Mouse (Mus musculus) layer of hippocampus, adult 18-20 months (tissue): ENCODE measurements around the gene Slc22a17. TPM values are rescaled to one million over a fixed set of nuclear protein-coding genes. Genes with fewer than 3 reads are reported as not detected.
A peak's percentile ranks its signal among the peaks of the same experiment; 100 is the strongest.

Source experiments
- DNase-seq, 2 experiments: peaks; one replicate each; pipeline ENCODE4 v3.0.0; 2022; ENCODE audit warnings: low spot score in 2 of 2
- total RNA-seq, 2 experiments: library from RNA; stranded (reverse); gene quantifications; 2 replicates each; pipeline ENCODE4 v1.2.3; 2021

Slc22a17 gene
- total RNA-seq, 2 experiments from 2014 or later = 691 to 697 TPM

DNA sequence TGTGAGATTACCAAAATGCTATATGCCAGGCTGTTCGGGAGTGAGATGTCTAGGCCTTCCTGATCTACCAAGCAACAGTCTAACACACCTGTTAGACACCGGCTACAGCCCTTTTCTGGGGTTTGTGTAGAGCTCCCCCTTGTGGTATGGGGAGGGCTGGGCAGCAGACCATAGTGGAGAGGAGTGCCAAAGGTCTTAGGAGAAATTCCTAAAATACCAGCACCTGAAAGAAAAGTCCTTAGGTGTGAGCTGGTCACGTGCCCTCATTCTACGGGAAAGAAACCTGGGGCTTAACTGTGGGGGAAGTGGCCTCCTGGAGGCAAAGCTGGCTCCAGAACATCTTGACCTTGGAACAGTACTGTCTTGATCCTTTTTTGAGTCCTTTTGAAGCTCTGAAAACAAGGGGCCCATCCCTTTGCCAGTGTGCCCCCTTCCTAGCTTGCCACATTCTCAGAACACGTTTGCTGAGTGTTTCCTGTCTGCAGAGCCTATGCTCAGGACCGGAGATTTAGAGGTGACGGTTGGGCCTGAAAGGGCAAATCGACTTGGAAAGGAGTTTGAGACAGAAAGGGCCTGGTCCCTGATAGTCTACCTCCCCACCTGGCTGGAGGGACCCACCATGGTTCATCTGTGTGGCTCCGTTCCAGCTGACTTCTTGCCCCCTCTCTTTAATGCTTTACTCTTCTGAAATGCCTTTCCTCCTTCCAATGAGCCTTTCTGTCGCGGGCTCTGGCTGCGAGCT is 26.7 kb upstream of the Slc22a17 start:
- DNase-seq = peak; percentile 31 to 56

DNA sequence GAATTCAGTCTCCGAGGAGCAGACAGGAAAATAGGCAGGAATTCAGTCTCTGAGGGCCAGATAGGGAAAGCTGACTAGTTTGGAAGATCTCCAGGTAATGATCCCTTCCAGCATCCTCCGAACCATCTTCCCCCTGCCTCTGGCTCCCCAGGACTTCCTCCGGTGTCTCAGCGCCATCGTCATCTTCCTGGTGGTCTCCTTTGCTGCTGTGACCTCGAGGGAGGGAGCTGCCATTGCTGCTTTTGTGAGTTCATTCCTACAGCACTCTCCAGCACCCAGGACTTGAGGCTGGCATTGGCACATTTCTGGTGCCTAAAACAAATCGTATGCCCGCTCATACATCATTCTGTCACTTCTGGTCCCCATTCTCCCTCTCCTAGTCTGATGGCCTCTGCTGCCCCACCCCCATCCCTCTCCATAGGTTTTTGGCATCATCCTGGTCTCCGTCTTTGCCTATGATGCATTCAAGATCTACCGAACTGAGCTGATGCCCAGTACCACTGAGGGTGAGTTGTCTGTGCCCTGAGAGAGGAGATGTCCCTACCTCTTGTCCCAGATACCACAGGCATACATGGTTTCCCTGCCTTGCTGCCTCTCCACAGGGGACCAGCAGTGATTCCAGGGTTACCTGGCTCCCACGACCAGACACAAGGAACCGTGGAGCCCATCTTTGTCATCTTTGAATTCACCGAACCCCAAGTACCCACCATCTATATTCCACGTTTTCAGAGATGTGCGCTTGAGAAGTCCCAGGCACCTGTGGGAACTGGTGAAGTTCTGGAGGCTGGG is 25.7 kb upstream of the Slc22a17 start:
- DNase-seq = no peak

DNA sequence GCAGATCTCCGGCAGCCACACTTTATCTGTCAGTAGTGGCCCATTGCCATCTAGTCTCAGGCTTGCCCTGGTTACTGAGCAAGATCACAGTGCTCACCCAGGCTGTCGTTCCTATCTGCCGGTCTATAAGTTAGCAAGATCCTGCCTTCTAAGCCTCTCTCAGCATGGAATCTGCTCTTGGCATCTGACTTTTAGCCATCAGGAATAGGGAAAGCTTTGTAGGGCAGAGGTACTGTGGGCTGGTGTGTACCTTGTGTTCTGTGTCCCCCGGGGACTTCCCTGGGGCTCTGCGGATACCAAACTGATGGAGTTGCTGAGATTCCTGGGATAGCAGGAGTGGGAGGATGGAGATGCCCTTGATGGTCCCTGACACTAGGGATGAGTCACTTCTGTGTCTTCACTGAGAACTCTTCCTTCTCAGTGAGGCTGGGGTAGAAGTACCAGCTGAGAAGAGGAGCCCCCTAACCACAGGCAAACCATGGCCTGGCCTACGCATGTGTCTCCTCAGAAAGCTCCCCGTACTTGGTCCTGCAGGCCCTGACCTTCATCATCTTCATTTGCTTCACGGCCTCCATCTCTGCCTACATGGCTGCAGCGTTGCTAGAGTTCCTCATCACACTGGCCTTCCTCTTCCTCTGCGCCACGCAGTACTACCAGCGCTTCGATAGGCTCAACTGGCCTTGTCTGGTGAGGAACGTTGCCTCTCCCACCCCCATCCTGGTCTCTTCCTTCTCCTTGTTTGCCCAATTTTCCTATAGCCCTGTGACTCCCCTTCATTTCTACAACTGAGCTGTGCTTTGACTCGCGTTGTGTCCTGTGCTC is 24.6 kb upstream of the Slc22a17 start:
- DNase-seq = no peak

DNA sequence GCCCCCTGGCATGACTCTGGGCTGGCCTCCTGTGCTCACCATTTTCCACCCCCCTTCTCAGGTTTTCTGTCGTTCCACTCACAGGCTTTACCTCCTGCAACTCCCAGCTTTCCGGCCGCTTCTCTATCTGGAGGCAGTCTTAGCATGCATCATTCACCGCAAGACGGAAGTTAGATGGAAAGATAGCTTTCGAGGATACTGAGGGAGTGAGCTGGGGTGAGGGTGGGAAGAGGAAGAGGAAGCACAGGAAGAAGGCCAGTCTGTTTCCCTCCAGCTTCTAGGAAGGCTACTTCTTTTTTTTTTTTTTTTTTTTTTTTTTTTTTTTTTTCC is 23.9 kb upstream of the Slc22a17 start:
- DNase-seq = no peak

DNA sequence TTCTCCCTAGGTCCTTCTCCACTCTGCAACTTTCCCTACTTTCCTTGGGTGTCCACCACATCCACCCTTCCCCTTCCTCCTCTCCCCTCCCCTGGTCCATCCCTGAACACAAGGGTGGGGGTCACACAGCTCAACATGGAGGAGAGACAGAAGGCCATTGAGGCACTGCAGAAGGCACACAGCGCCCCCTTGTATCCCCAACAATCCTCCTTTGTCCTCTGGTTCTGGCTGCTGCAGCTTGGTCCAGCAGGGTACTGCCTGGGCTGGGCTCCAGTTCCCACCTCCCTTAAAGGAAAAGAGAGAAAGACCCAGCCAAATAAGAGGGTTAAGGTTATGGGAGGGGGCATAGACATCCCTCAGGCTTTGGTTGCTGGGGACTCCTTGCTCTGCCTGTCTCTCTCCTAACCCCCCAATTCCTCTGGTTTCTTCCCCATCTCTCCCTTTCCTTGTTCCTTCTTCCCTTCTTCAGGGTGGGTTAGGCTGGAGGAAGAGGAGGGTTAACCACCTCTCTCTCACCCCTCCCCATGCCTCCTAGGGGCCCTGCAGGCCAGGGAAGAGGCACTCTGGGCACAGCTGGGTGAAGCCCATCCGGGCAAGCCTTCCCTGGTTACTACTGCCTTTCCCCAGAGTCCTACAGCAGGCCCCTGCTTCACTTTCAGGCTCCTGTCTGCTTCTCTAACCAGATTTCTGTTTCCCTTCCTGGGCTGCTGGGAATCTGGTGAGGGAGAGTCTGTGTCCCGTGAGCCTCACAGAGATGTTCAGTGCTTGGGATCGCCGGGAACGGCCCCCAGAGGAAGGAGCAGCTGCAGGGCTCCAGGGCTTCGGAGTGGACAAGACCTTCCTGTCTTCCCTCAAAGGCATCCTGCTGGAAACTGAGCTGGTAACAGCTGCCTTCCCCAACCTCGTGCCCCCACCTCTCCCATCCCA is 23.2 kb upstream of the Slc22a17 start, which contains the start of gene Cmtm5:
Gene Cmtm5, plus strand, starts transcription at position 358 of the 927 bp plus-strand sequence.
- peak; percentile 54 to 84 for DNase-seq

DNA sequence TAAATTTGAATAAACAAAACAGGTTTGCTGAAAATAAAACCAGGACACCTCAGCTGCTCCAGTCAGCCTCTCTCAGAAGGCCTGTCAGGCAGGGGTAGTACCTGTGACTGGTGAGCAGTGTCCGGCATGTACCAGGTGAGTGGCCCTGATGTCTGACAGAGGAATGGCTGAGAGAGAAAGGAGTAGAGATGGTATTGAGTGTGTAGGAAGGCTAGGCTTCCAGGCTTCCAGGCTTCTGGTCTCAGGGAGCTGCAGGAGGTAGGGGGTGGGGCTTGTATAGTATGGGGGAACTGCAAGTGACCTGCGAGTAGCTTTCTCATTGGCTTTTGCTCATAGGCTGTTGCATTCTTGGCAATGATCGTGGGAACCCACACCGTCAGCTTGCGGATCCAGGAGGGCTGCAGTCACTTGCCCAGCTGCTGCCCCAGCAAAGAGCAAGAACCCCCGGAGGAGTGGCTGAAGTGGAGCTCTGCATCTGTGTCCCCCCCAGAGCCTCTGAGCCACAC is 19.8 kb upstream of the Slc22a17 start, which contains the start of gene Il25:
Gene Il25, plus strand, starts transcription at position 51 of the 506 bp plus-strand sequence.
- DNase-seq = no peak

DNA sequence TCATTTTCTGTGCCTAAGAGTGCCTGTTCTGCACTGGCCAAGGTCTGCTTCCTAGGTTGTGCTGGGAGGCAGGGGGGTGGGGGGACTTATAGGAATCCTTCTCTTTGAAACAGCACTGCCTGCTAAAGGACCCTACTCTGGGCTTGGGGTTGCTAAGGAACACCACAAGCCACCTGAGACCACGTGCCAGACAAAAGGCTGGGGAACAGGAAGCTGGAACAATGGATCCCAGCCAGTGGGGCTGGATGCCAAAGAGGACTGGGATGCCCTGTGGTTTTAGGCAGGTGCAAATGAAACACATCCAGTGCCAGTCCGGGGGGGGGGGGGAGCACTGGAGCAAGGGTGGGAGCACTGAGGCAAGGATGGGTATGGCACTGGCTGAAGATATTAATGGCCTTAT is 17.5 kb upstream of the Slc22a17 start:
- DNase-seq = no peak

DNA sequence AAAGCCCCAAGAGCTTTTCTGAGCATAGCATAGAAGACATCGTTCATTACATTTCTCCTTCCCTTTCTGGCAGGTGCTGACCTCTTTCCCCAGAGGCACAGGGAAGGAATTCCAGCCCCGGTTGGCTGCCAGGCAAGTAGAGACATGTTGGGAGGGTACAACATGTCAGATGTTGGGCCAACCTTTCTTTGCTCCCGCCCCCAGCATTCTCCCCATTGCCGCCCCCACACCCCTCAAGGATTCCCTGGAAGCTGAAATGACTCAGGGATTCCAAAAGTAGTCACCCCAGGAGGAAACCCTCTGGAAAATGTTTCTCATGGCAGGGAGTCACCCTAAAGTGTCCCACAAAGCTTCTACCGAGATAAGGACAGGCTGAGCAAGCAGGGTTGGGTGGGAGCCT is 16.9 kb upstream of the Slc22a17 start:
- no peak for DNase-seq

DNA sequence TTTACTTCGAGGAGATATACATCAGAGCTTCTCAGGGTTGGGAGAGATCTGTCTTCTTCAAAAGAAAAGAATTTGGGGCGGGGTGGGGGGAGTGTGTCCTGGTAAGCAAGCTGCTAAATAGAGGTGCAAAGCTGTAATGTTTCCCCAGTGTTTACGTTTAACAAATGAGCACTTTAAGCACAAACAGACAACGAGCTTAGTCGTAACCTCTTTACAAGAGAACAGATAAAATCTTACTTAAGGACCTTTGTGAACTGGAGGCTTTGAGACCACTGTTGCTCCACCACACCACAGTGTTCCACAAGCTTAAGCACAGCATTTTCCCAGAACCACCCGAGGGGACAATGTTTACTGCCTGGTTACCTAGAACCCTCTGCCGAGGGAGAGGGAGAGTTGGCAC is 14.4 kb upstream of the Slc22a17 start:
- no peak for DNase-seq

DNA sequence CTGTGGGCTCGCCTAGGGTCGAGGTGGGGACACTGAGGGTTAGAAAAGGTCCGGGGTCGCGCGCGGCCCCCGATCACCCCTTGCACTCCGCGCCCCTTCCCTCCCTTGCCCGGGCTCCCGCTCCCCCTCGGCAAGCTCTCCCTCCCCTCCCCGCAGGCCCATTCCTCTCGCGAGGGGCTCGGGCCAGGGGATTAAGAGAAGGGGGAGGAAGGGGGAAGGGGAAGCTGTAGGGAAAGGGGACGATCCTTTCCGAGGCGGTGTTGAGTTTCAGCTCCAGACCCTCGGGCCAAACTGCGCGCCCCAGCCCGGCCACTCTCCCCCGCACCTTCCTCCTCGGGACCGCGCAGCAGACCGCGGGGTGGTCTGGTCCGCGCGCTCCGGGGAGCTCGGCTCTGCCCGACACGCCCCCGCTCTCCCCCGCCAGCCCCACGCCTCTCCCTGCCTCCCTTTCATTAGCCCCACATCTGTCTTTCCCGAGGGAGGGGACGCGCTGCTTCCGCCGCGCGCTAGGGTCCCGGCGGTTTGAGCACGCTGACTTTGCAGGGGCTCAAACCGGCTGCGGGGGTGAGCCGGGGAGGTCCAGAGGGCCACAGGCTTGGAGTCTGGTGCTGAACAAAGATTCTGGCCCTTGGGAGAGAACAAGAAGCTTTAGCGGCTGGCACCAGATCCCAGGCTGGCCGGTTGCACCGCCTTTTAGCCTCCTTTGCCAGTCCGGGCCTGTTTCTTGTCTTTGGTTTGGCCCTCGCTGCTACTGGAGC is 13.6 kb upstream of the Slc22a17 start:
- peak in 1 of 2 experiments; percentile 42 for DNase-seq

DNA sequence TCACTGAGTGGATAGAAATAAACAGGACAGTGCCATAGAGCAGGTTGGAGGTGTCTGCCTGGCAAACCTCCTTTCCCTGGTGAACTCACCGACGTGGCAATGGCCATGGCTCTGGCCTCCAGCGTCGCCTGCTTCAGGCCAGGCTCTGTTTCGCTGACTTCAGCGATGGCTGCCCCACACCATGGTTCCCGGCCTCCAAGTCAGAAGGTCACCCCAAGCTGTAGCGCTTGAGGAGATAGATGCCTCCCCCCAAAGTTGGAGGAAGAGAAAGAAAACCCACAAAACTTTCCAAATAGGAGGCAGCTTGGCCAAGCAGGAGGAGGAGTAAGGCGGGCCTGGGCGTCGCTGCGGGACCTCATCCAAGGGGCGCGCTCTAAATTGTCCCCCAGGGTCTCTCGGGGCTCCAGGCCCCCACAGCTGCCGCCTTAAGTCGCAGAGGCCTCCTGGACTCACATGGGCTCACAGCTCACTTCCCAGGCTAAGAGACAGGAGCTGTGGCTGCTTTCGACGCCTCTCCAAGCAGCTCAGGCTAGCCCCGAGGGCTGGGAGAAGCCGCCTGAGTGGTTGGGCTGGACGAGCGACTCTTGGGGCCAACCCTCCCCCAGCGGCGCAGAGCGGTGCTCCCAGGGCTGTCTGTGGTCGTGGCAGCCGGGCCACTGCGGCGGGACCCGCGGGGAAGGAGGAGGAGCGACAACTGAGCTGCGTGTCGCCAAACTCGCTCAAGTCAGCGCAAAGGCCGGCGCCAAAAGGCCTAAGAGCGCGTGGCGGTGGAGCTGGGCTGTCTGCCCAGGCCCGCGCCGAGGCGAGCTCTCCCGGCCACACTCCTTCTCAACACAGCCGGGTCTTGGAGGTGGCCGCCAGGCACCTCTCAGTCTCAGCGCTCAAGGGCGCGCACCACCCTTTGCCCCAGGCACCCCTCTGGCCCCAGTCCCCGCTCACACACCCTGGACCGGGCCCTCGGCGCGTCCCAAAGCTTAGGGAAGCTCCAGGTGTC is 12.7 kb upstream of the Slc22a17 start, which contains the start of gene Efs:
Gene Efs, minus strand, starts transcription at position 778 of the 994 bp plus-strand sequence.
- peak in 1 of 2 experiments; percentile 31 for DNase-seq

DNA sequence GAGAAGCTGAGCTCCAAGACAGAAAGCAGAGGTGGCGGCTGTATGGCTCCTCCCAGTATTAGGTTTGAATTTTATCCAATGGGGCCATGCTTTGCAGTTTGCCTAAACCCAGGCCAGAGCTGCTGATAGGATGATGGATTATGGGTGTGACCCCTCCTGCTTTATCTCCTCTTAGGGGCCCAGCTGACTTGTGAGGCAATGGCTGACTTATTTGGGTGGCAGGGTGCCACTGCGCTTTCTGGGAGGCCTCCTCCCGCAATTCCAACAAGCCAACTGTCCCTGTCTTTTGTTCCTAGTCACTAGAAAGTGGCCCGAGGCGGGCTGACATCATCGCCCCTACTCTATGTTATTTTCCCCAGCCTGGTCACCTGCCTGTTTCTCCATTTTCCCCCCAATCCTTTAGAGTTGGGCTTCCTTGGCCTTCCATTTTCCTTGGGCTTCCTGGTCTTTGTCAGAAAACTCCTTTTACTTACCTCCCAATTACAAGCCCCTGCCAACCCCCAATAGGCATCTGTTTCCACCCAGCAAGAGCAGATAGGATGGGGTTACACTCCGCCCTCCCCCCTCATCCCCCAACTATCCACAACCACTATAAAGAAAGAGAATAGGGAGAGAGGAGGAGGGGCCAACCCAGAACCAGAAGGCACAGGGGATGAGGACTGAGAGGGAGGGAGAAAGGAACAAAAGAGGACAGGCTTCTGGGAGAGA is 11.9 kb upstream of the Slc22a17 start:
- DNase-seq = no peak

DNA sequence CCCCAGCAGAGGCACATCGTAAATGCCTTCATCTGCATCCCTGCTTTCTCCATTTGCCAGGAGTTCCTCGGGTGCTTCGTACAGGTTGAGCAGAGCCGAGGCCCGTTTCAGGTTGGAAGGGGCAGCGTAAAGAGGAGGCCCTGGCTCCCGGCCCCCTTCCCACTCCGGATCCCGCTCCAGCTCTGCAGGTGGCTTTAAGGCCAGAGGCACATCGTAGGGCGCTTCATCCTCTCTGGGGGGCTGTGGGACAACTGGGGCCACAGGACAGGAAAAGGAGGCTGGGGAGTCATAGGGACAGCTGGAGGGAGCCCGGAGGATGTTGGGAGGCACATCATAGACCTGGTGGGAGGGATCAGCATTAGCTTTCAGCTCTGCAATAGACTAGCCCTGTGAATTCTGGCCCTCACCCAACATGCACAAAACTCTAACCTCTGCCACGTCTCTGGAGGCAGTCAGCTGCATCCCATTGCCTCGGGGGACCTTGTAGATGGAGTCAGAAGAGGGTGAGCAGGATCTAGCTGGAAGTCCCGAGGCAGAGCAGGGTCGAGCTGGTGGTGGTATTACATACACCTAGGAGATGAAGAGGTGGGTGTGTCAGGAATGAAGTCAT is 7.2 kb upstream of the Slc22a17 start:
- no peak for DNase-seq

DNA sequence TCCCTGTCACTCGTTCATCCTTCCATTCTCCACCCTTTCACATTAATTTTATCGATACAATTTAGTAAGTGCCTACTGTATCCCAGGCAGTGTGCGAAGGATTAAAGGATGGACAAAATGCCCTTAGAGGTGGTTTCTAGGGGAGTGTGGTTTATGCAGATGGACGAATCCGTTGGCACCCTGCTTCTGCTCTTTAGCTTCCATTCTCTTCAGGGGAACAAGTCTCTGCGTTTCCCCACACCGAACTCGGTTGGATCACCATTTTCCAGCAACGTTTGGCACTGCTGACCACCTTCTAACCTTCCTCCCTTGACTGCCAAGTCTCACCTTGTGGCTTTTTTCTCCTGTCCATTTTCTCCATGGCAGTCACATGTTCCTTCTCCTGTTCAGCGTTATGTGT is 411 bp upstream of the Slc22a17 start:
- no peak for DNase-seq

DNA sequence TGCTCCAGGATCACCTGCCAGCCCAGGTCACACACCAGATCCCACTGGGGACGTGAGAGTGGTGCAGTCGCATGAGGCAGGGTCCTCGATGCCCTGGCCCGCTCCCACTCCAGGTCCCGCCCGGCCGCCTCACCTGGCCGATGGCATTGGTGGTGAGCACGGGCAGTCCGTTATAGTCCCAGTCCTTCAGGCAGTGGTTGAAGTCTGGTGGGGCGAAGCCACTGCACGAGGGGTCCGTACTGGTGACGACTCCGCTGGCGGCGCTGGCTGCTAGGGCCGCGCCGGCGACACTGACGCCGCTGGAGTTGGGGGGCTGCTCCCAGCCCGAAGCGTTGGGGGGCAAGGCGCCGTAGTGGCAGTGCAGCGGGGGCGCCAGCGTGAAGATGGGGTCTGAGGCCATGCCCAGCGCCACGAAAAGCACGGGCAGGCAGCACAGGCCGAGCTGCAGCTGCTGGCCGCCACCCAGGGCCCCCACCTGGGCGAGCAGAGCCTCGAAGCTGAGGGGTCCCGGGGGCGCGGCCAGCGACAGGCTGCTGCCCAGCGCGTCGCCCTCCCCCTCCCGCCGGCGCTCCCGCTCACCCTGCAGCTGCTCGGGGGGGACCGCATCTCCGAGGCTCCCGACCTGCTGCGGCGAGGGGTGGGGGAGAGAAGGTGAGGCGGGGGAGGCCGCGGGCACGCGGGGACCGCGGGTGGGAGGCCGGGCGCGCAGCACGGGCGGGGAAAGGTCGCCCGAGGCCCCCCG is 652 bp downstream of the Slc22a17 start:
- peak in 1 of 2 experiments; percentile 34 for DNase-seq

DNA sequence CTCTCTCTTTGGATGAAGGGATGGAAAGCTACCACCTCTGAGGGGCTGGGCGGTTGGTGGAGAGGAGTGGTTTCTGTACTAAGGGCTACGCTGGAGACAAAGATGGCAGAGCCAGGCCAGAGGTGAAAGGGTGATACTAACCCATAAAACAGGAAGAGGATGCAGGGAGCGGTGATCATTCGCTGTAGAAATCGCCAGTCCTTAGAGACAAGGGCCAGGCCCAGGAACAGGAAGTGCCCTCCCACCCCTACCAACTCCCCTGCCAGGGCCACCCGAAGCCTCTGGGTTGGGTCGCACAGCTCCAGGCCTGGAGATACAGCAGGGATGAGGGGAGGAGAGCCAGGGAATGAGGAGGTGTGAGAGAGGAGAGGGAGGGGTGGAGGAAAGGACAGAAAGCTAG is 4.2 kb downstream of the Slc22a17 start:
- no peak for DNase-seq
